Mouse (Mus musculus) cerebellum, adult 2 months (tissue): ENCODE results near the gene Dab2. TPM values are rescaled to one million over a fixed set of nuclear protein-coding genes. Genes with fewer than 3 reads are reported as not detected.

ENCODE experiments used
- DNase-seq, 2 experiments: peaks; one replicate each; pipeline ENCODE4 v3.0.0; 2021
- H3K27ac ChIP-seq: fragments of 200-500 bp; 2 replicates; pipeline ENCODE4 v1.5.1; 2012; ENCODE audit warnings: low read length, control low read depth, inconsistent platforms; ENCODE audit not compliant: insufficient read depth
- H3K27me3 ChIP-seq: fragments of 200-500 bp; 2 replicates; pipeline ENCODE4 v1.6.1; 2012; ENCODE audit warnings: inconsistent platforms, mild to moderate bottlenecking, low read length, moderate library complexity; ENCODE audit not compliant: control insufficient read depth, insufficient read depth
- H3K4me1 ChIP-seq: fragments of 200-500 bp; 2 replicates; pipeline ENCODE4 v1.6.1; 2011; ENCODE audit warnings: low read length; ENCODE audit not compliant: control insufficient read depth, insufficient read depth
- H3K4me3 ChIP-seq: fragments of 200-500 bp; replicated peaks from 2 replicates; pipeline ENCODE3; 2011; ENCODE audit warnings: mild to moderate bottlenecking, low read depth, low read length, control low read depth; ENCODE audit not compliant: insufficient read depth
- CTCF ChIP-seq: fragments of 200-500 bp; IDR thresholded peaks from 2 replicates; pipeline ENCODE4 v1.5.1; 2011; ENCODE audit warnings: low read depth, mild to moderate bottlenecking, control low read depth, low read length, moderate library complexity, borderline replicate concordance; ENCODE audit not compliant: insufficient read depth
- POLR2A ChIP-seq: fragments of 200-500 bp; IDR thresholded peaks from 2 replicates; pipeline ENCODE4 v1.6.1; 2011; ENCODE audit warnings: low read length, control low read depth, borderline replicate concordance; ENCODE audit not compliant: insufficient read depth
- WGBS: fragments of 180-500 bp; shearing (Covaris S2); methylation state at CpG from one replicate; pipeline ENCODE4 v1.1.7; 2018; 5-methylcytosine and 5-hydroxymethylcytosine counted together
- polyA plus RNA-seq: library from polyadenylated mRNA; depleted of rRNA; stranded (reverse); fragments of >200 nt; gene quantifications from 2 replicates; pipeline ENCODE4 v1.2.3, GENCODE M21; 2012

Dab2 gene
- polyA plus RNA-seq, 1 experiment: 8.2 TPM

DNA sequence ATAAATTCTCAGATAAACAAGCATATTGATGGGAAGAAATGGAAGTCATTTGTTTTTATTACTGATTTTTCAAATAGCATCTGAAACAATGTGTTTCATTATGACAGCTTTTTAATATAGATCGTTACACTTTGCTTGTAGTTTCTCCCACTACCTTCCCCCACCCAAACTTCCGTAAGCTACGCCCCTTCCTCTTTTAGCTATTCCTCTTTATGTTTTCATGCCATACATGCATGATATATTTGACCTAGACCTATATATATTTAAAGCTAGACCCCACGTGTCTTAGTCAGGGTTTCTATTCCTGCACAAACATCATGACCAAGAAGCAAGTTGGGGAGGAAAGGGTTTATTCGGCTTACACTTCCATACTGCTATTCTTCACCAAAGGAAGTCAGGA lies 115.7 kb downstream of the Dab2 start:
- 91% methylated on average over 5 of the region's 5 CpGs for WGBS
- H3K4me1 ChIP-seq: no peaks in the 10 kb centered on the region
- H3K4me3 ChIP-seq: no peak overlapping the region
- TF ChIP-seq CTCF (no peak), POLR2A (no peak)
- H3K27ac ChIP-seq: no peak overlapping the region
- no peak for DNase-seq
- no peaks in the 10 kb centered on the region for H3K27me3 ChIP-seq

DNA sequence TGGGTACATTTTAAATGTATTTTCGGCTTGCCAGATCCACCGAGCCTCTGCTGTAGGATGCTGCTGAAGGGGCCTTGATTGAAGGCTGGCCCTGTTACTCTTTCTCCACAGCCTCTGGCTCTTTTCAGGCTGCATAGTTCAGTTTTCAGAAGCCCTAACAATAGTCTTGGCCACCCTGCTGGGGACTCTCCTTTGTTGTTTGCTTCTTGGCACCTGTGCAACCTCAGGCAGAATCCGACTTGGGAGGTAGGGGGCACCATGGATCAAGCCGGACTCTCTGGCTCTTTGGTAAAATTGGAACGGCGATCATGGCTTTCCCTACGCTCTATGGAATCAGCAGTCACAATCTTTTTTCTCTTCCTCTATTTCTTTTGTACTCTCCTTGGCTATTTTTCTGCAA lies 132.2 kb downstream of the Dab2 start:
- TF ChIP-seq CTCF: no peak
- no peak for TF ChIP-seq POLR2A
- Histone ChIP-seq H3K27ac (no peak overlapping the region), H3K4me1 (no peaks in the 10 kb centered on the region), H3K4me3 (no peak overlapping the region), H3K27me3 (no peaks in the 10 kb centered on the region)
- 27% methylated on average over 7 of the region's 7 CpGs for WGBS
- no peak for DNase-seq

DNA sequence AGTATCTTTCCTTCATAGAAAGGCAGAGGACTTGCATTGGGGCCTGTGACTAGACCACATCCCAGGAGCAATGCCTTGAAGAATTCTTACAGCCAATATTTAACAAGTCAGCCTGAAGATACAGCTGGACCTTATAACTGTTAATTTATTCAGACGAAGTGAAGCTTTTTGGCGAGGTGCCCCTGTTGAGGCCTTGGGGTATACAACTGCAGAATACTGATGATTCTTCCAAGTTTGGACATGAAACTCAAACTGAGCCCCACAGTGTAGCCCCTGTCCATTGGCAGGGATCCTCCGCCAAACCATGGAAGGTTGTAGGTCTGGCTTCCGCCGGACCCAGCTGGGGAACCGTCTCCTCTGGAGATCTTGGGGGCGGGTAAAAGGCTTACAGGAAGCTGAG lies 132.8 kb downstream of the Dab2 start:
- DNase-seq: peak in 1 of 2 experiments; percentile 4
- H3K27me3 ChIP-seq: no peaks in the 10 kb centered on the region
- H3K27ac ChIP-seq: no peak overlapping the region
- no peaks in the 10 kb centered on the region for H3K4me1 ChIP-seq
- TF ChIP-seq CTCF: no peak
- TF ChIP-seq POLR2A: no peak
- WGBS: 12% methylated on average over 7 of the region's 7 CpGs
- H3K4me3 ChIP-seq: no peak overlapping the region

DNA sequence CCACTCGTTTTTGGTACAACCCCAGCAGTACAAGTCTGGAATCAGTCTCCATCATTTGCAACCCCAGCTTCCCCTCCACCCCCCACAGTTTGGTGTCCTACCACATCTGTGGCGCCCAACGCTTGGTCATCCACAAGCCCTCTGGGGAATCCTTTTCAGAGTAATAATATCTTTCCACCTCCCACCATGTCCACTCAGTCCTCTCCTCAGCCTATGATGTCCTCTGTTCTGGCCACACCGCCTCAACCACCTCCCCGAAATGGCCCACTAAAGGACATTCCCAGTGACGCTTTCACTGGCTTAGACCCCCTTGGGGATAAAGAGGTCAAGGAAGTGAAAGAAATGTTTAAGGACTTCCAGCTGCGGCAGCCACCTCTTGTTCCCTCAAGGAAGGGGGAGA lies 135.7 kb downstream of the Dab2 start:
- DNase-seq: no peak
- TF ChIP-seq POLR2A: no peak
- TF ChIP-seq CTCF: no peak
- WGBS: 78% methylated on average over 7 of the region's 7 CpGs
- Histone ChIP-seq H3K4me3 (no peak overlapping the region), H3K27me3 (no peaks in the 10 kb centered on the region), H3K4me1 (no peaks in the 10 kb centered on the region), H3K27ac (no peak overlapping the region)

DNA sequence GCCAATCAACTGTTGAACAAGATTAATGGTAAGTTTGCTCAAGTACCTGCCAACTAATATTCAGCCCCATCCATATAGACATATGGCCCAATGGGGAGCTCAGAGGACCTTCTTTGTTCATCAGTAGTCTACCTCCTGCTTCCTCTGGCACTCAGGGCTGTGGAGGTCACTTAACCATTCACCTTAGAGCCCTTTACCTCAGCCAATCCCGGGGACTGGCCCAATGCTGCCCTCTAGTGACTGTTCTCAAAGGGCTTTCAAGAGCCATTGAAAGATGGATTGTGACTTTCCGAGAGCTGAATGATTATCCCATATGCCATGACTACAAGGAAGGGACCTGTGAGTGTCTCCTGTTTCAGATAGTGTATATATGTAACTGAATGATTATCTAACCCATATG lies 136.2 kb downstream of the Dab2 start:
- Histone ChIP-seq H3K27ac (no peak overlapping the region), H3K27me3 (no peaks in the 10 kb centered on the region), H3K4me1 (no peaks in the 10 kb centered on the region), H3K4me3 (no peak overlapping the region)
- DNase-seq: peak in 1 of 2 experiments; percentile 4
- WGBS: 53% methylated on average over 2 of the region's 2 CpGs
- TF ChIP-seq POLR2A (no peak), CTCF (peak; percentile 21; the same call in 1 of the 2 replicates)

DNA sequence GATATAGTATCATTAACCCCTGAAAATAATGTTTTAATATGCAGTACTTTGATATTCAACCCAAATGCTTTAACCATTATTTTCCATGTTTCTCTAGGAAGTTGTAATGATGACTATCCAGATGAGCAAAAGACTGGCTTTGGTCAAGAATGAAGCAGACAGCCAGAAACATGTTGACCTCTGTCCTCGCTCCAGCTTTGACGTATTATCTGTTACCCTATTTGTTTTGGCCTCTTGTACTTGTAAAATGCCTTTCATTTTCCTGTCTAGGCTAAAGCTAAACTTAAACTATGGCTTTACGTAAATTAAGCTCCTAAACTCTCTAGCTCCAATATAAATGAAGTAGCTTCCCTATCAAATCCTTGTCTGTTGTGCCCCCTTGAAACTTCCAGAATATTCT lies 139.1 kb downstream of the Dab2 start:
- no peak overlapping the region for H3K27ac ChIP-seq
- WGBS: 92% methylated on average over 3 of the region's 3 CpGs
- no peaks in the 10 kb centered on the region for H3K27me3 ChIP-seq
- no peak for DNase-seq
- TF ChIP-seq POLR2A (no peak), CTCF (no peak)
- no peak overlapping the region for H3K4me3 ChIP-seq
- H3K4me1 ChIP-seq: no peaks in the 10 kb centered on the region

DNA sequence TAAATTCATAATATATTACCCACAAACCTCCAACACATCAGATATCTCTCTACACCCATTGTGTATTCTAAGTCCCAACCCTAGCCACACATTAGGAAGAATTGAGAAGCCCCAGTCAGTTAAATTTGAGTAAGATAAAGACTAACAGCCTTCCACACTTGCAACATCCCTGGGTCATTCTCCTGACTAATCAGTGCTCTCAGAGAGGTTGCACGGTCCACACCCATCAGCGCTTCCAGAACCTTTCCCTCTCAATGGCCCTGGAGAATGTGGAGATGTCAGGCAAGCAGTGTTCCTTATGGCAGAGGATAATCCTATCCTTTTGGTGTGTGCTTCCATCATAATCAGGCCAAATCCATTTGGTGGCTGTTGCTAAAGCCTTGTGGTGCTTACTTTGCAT lies 144.9 kb downstream of the Dab2 start:
- Histone ChIP-seq H3K4me3 (no peak overlapping the region), H3K4me1 (no peaks in the 10 kb centered on the region), H3K27ac (no peak overlapping the region), H3K27me3 (no peaks in the 10 kb centered on the region)
- WGBS: 93% methylated on average over 2 of the region's 2 CpGs
- TF ChIP-seq CTCF (no peak), POLR2A (no peak)
- no peak for DNase-seq

DNA sequence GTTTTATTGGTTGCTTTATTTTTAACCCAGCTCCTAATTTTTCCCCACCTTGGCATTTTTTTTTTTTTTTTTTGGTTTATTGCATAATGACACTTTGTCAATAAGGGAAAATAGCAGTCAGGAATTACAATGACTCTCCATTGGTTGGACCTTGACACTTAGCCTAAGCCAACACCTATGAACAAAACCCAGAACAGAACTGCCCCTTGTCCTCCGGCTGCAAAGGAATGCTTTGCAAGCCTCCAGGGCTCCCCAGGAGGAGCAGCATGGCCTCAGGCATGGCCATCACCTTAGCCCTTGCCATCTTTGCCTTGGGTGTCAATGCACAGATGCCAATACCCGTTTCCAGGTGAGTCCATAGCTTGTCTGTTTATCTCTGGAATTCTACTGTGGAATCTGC lies 145.5 kb downstream of the Dab2 start, which contains the start of gene C9:
Gene C9 (plus strand): TSS at position 193 of the 400 bp plus-strand sequence.
- Histone ChIP-seq H3K4me3 (no peak within 1 kb of the TSS), H3K27me3 (no peaks in the 10 kb centered on the region), H3K4me1 (no peaks in the 10 kb centered on the region), H3K27ac (no peak within 1 kb of the TSS)
- no peak for TF ChIP-seq CTCF
- TF ChIP-seq POLR2A: no peak
- DNase-seq: no peak
- WGBS: 77% methylated on average over 2 of the region's 2 CpGs
